Mouse (Mus musculus) embryo, embryonic 11 days (tissue): ENCODE results near the gene Dusp5.

ENCODE experiments used
- DNase-seq: peaks from one replicate; pipeline ENCODE4 v3.0.0-alpha.2; 2015

The Dusp5 gene

GRCm38 (mm10) chr19:53550972-53551371 is 22.1 kb downstream of the Dusp5 start:
- no peak for DNase-seq

- no peak for DNase-seq
These were observed 23.4 kb downstream of the Dusp5 start for GRCm38 (mm10) chr19:53552216-53552786.

GRCm38 (mm10) chr19:53552795-53553194 is 23.9 kb downstream of the Dusp5 start:
- no peak for DNase-seq

GRCm38 (mm10) chr19:53554402-53554801 is 25.5 kb downstream of the Dusp5 start:
- no peak for DNase-seq

- DNase-seq: no peak
These were observed 26.2 kb downstream of the Dusp5 start for GRCm38 (mm10) chr19:53554981-53555616.

GRCm38 (mm10) chr19:53556841-53557240 is 27.9 kb downstream of the Dusp5 start:
- DNase-seq: no peak

GRCm38 (mm10) chr19:53557267-53557936 is 28.5 kb downstream of the Dusp5 start:
- DNase-seq: peak; percentile 39

- DNase-seq: no peak
These were observed 31.5 kb downstream of the Dusp5 start for GRCm38 (mm10) chr19:53560436-53560835.

- no peak for DNase-seq
These were observed 35.3 kb downstream of the Dusp5 start for GRCm38 (mm10) chr19:53564174-53564573.

GRCm38 (mm10) chr19:53565565-53566277 is 36.8 kb downstream of the Dusp5 start:
- DNase-seq: no peak

GRCm38 (mm10) chr19:53567864-53568263 is 39.0 kb downstream of the Dusp5 start:
- peak; percentile 36 for DNase-seq

GRCm38 (mm10) chr19:53568553-53568952 is 39.6 kb downstream of the Dusp5 start:
- DNase-seq: no peak

GRCm38 (mm10) chr19:53571056-53571455 is 42.1 kb downstream of the Dusp5 start:
- DNase-seq: no peak

- no peak for DNase-seq
These were observed 42.9 kb downstream of the Dusp5 start for GRCm38 (mm10) chr19:53571501-53572428.

GRCm38 (mm10) chr19:53572607-53573006 is 43.7 kb downstream of the Dusp5 start:
- DNase-seq: no peak

- DNase-seq: no peak
These were observed 44.2 kb downstream of the Dusp5 start for GRCm38 (mm10) chr19:53573151-53573550.

- no peak for DNase-seq
These were observed 45.2 kb downstream of the Dusp5 start for GRCm38 (mm10) chr19:53574131-53574530.

GRCm38 (mm10) chr19:53574546-53574945 is 45.6 kb downstream of the Dusp5 start:
- DNase-seq: no peak

GRCm38 (mm10) chr19:53575296-53576010 is 46.5 kb downstream of the Dusp5 start:
- no peak for DNase-seq

- no peak for DNase-seq
These were observed 47.2 kb downstream of the Dusp5 start for GRCm38 (mm10) chr19:53576061-53576460.

GRCm38 (mm10) chr19:53577025-53577800 is 48.3 kb downstream of the Dusp5 start:
- no peak for DNase-seq
